Mouse (Mus musculus) brown adipose tissue, adult 24 weeks (tissue): Measurements from ENCODE around the gene Gpr68. TPM values are rescaled to one million over a fixed set of nuclear protein-coding genes. Genes with fewer than 3 reads are reported as not detected.
A peak's percentile ranks its signal among the peaks of the same experiment; 100 is the strongest.

Source experiments
- H3K27ac ChIP-seq: fragments of 200-500 bp; replicated peaks from 2 replicates; pipeline ENCODE4 v1.5.1; 2012; ENCODE audit warnings: low read depth, mild to moderate bottlenecking, low read length
- H3K4me1 ChIP-seq: fragments of 200-500 bp; 2 replicates; pipeline ENCODE4 v1.6.1; 2012; ENCODE audit warnings: low read length, mixed read lengths; ENCODE audit not compliant: control insufficient read depth, insufficient read depth, insufficient read length
- H3K4me3 ChIP-seq: fragments of 200-500 bp; 2 replicates; pipeline ENCODE4 v1.5.1; 2012; ENCODE audit warnings: low read depth, mild to moderate bottlenecking, low read length, moderate library complexity; ENCODE audit not compliant: insufficient read depth
- polyA plus RNA-seq: library from polyadenylated mRNA; stranded (reverse); fragments of >200 nt; gene quantifications from 2 replicates; pipeline ENCODE4 v1.2.4, GENCODE M21; 2012; ENCODE audit not compliant: missing spikeins, insufficient read depth, insufficient read length

Gene Gpr68
- polyA plus RNA-seq, 1 experiment: not detected

DNA sequence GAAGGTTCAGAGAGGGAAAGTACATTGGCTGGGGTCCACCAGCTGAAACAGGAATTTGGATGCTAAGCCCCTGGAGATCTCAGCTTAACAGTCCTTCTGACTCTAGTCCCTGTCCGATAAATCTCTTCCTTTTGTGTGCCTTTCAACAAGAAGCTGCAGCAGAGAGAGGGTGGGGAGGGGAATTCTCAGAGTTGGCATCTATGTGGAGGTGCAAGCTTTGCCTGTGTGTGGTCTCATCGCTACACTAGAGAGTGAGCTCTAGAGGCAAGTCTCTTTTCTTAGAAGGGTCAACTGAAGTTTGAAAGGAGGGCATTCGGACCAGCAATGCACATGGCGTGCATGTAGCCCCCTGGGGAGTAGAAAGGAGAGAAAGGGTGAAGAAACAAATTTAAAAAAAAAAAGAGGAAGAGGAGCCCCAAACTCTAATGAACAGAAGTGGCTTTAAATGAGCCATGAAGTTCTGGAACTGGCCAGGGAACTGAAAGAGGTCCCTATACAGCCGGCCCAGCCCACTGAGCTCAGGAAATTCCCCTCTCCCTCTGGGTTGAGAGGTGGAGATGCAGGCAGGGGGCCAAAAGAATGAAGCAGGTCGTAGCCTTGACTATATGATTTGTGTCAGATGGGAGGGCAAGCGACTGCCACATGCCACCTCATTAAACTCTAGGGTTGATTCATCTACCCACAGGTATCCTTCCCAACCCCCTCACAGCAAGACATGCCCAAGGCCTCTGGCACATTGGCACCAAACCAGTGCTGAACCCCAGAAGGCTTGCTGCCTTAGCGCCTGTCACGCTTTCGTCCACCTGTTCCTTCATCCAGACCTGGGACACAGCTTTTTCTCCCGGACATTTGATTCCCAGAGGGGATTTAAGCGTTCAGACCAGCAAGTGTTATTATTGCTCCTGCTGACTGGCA lies 10.0 kb downstream of the Gpr68 start:
- Histone ChIP-seq H3K4me3 (no peak overlapping the region), H3K27ac (no peak overlapping the region), H3K4me1 (no peaks in the 10 kb centered on the region)

DNA sequence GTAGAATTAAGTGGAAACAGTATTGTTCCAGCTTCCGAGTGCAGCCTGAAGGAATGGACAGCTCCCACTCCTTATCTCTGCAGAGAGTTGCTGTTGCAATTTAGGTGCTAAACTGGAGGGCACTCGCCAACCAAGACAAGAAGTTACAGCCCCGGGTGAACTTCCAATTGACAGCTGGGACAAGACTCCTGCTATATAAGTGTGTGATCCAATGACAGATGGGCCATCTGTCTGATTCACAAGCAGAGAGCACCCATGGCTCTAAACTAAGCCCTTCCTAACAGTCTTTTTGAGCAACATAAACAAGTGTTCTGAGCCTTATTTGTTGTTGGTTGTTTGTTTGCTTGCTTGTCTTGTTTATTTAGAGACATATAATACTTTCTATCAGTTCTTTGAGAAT lies 11.3 kb downstream of the Gpr68 start:
- H3K27ac ChIP-seq: no peak overlapping the region
- no peaks in the 10 kb centered on the region for H3K4me1 ChIP-seq
- H3K4me3 ChIP-seq: no peak overlapping the region

DNA sequence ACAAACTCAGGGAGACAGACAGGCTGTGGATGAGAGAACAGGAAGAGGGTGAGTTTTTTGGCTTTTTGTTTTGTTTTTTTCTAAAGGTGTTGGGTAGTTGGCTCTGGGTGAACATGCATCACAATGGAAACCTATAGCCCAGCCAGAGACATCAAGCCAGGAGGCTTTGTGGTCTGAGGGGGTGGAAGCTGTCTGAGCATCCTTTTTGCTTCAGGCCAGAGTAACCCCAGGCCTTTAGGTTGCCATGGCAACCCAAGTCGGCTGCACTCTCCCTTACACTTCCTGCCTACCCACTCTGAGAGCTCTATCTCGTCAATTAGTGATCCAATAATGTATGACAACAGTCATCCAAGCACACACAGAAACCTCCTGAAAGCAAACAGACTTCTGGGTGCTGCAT lies 12.5 kb downstream of the Gpr68 start:
- Histone ChIP-seq H3K27ac (no peak overlapping the region), H3K4me3 (no peak overlapping the region), H3K4me1 (no peaks in the 10 kb centered on the region)

DNA sequence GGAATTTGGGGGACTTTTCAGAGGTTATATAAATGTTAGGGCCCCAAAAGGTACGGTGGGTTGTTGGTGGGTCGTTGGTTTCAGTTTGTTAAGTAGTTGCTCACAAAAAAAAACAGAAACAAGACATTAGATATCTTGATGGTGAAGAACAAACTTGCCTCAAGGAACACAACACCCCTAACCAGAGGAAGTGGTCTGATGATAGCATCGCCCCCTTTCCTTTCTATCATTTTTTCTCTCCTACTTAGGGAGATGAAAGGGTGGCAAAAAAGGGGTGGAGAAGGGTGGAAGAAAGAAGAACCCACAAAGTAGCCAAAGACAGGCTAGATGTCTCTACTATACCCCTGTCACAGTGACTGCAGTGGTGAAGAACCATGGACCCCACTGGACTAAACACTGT lies 17.4 kb downstream of the Gpr68 start:
- Histone ChIP-seq H3K4me3 (no peak overlapping the region), H3K4me1 (no peaks in the 10 kb centered on the region), H3K27ac (no peak overlapping the region)

DNA sequence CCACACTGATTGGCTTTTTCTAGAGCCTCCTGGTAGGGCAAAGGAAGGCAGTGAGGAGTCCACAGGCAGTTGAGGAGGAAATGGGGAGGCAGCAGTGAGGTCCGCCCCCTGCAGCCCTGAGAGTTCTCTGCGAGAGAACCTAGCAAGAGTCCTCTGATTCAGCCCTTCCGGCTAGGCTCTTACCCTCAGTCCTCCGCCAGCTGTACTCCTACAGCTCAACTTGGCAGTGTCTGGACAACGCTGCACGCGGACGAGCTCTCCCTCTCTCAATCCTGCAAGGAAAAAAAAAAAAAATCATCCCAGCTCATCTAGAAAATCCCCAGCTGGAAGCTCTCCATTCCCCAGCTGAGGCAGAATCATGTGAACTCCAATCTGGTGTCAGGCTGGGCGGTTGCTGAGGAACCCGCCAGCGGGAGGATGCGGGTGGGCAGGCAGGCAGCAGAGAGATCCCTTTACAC lies 20.2 kb downstream of the Gpr68 start:
- Histone ChIP-seq H3K4me1 (no peaks in the 10 kb centered on the region), H3K4me3 (no peak overlapping the region), H3K27ac (no peak overlapping the region)

DNA sequence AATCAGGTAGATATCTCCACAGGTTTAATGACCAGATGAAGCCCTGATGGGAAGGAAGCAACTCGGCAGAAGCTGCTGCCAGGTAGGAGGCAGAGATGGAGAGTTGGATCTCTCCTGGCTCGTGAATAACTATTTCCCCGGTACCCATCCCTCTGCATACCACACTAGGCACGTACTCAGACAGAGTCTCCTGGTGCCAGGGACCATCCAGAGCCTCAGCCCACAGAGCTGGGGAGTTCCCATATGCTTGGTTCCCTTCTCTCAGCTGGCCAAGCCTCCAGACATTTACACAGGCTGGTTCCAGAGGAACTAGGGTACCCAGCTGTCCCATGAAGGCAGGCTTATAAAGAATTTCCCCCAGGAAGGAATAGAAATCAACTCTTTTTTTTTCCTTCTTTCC lies 21.1 kb downstream of the Gpr68 start:
- H3K4me1 ChIP-seq: no peaks in the 10 kb centered on the region
- no peak overlapping the region for H3K27ac ChIP-seq

DNA sequence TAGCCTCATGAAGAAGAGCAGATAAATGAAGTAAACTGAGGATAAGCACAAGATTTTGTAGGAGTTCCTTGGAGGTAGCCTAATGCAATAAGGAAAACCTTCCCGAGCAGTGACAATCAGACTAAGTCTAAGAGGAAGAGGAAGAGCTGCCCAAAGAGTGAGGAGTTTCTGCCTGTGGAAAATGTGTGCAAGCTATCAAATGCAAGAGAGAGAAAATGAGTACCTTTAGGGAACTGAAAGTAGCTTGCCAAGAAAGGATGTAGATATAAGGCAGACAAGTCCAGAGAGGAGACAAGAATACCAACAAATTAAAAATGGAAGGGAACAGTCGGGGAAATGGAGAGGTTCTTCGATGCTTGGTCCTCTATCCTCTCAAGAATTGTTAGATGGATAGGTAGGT lies 22.4 kb downstream of the Gpr68 start:
- Histone ChIP-seq H3K4me1 (no peaks in the 10 kb centered on the region), H3K27ac (no peak overlapping the region), H3K4me3 (no peak overlapping the region)

More for the DNA sequence above, 21.1 kb downstream of the Gpr68 start:
- no peak overlapping the region for H3K4me3 ChIP-seq

DNA sequence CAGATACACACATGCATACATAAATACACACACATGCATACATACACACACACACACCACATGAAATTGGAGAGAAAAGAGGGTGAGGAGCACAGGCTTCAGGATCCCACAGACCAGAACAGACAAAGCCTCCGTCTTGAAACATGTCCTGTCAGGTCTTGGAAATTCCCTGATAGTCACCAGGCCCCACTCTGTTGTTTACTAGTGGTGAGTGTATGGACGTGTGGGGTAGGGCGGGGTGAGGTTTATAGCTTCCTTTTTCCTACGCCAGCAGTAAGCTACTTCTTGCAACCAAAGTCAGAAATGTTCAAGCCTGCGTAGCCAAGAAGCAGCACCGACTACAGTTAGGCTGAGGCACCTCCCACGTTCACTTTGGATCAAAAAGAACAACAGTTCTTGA lies 24.8 kb downstream of the Gpr68 start:
- Histone ChIP-seq H3K4me3 (no peak overlapping the region), H3K27ac (no peak overlapping the region), H3K4me1 (no peaks in the 10 kb centered on the region)

DNA sequence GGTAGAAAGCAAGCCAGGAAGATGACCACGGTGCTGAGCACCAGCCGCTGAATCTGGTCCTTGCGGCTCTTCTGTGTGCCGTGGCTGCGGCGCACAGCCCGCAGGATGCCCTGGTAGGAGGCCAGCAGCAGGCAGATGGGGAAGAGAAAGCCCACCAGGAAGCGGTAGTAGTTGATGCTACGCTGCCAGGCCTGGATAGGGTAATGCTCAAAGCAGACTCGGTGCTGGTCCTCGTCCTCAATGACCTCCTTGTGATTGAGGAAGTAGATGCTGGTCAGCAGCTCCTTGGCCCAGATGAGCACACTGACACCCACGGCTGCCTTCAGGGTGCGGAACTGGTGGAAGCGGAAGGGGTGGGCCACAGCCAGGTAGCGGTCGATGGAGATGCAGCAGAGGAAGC lies 29.4 kb downstream of the Gpr68 start:
- Histone ChIP-seq H3K4me3 (no peak overlapping the region), H3K4me1 (no peaks in the 10 kb centered on the region), H3K27ac (no peak overlapping the region)

DNA sequence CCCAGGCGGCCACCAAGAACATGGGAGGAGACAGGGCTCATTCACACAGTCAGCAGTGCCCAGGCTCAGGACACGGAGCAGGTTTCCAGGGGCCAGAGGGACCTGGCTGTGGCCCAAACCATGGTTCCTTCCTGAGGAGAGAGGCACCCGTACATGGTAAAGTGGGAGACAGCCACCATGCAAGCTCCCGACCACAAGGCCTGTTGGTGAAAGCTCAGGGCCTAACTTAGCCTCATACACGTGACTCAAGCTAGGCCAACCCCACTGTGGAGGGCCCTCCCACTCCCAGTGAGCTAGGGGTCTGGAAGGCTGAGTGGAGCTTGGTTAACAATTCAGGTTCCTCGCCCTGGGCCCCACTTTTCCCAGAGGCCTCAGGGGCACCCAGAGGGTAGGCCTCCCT lies 30.1 kb downstream of the Gpr68 start:
- no peak overlapping the region for H3K4me3 ChIP-seq
- H3K27ac ChIP-seq: no peak overlapping the region
- peaks cover 3% of the 10 kb centered on the region; the same call in 1 of the 2 replicates for H3K4me1 ChIP-seq

DNA sequence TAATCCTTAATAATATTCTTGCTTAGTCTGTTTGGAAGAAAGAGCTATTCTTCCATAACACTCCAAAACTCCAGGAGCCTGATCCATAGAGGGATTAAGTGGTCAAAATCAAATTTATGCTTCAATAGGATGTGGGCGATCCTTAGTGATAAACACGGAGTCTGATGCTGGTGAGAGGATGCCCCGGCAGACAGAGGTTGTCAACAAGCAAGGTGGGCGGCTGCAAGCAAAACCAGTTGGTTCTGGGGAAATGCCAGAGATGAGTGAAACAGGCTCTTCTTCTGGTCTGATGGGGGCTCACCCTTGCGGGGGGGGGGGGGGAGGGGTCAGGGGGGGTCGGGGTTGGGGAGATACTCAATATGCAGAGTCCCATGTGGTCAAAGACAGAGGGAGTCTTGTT lies 32.0 kb downstream of the Gpr68 start:
- Histone ChIP-seq H3K4me1 (peaks cover 12% of the 10 kb centered on the region; the same call in 1 of the 2 replicates), H3K4me3 (no peak overlapping the region), H3K27ac (no peak overlapping the region)

DNA sequence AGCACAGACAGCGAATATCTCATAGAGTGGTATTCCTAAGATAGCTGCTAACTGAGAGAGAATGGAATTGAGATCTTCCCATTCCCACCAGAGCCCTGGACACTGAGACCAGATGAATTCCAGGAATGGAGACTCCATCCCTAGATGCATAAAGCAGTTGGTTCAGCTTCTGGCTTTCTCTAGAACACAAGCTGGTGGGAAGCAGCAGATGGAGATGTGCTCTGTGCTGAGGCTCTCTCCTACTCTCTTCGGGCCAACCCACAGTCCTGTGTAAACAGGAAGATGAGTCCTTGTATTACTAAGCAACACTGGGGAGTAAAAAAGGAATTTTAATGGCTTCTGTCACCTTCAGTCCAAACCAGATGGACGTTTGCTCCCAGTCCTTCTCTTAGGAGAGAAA lies 32.4 kb downstream of the Gpr68 start:
- Histone ChIP-seq H3K27ac (no peak overlapping the region), H3K4me3 (no peak overlapping the region), H3K4me1 (peaks cover 12% of the 10 kb centered on the region; the same call in 1 of the 2 replicates)

DNA sequence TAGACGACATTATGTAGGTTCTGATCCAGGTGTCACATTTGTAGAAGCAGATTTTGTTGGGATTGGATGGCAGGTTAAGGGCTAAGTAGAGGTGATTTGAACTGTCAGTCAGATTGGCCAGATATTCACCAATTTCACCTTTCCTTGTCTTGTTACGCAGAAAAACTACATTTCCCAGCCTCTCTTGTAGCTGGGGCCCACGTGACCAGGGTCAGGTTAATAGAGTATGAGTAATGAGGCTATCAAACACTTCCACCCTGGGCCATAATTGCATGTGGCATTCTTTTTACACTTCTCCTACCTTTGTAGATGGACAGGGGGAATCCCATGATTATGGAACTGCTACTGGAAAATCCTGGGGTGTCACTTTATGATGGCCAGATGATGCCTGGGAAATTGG lies 34.4 kb downstream of the Gpr68 start:
- Histone ChIP-seq H3K4me1 (peaks cover 12% of the 10 kb centered on the region; the same call in 1 of the 2 replicates), H3K4me3 (no peak overlapping the region), H3K27ac (no peak overlapping the region)

DNA sequence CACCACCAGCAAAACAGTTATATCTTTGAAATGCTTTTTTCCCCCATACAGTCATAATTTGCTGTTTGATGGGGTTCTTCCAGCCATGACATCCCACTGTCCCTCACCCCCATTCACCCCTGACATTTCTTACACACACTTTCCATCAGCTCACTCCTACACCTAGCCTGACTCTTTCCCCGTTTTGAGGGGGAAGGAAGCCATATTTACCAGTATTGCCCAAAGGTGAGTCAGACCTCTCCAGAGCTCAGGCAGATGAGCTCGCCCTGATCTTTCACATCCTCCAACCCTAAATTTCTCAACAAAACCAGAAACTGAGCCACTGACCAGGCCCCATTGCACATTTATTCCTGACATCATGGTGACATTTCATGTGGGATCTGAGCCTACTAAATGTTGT lies 36.2 kb downstream of the Gpr68 start:
- H3K4me3 ChIP-seq: no peak overlapping the region
- H3K4me1 ChIP-seq: peaks cover 12% of the 10 kb centered on the region; the same call in 1 of the 2 replicates
- no peak overlapping the region for H3K27ac ChIP-seq

DNA sequence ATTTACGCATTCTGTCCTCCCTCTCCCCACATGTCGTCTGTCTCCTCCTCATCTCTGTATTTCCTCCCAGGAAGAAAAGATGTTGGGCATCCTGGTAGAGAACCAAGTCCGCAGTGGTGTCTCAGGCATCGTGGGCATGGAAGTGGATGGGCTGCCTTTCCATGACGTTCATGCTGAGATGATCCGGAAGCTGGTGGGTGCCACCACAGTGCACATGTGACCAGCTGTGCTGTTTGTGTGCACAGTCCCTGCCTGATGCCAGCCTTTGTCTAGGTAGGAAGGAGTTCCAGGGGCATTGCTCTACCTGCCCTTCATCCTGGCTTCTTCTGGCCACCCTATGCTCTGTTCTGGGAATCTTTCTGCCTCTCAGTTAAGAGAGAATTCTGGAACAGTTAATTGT lies 36.8 kb downstream of the Gpr68 start:
- H3K4me1 ChIP-seq: peaks cover 12% of the 10 kb centered on the region; the same call in 1 of the 2 replicates
- no peak overlapping the region for H3K4me3 ChIP-seq
- H3K27ac ChIP-seq: no peak overlapping the region

DNA sequence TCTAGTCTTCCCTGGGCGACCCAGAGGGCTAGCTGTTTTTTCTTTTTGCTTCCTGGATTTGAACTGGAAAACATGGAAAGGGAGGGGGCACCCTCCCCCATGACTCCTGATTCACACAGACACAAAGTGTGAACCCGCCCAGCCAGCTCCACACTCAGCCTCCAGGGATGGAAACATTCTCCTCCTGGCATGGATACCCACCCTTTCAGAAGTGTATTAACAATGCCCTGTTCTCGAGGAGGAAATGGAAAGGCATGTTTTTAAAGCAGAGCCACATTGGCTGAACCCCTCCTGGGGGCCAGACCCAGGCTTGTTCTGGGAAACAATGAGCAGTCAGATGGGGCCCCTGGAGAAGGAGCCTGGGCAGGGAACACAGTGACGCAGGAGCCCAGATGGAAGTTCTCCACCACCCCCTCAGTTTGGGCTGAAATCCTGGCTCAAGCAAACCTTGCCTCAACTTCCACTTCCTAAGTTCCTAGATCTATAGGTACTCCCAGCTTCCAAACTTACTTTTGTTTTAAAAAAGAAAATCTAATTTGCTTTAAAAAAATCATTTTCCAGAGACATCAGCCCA lies 39.9 kb downstream of the Gpr68 start:
- no peak overlapping the region for H3K4me3 ChIP-seq
- H3K4me1 ChIP-seq: peaks cover 11% of the 10 kb centered on the region; the same call in 1 of the 2 replicates
- peak overlapping the region; percentile 26; the same call in 1 of the 2 replicates for H3K27ac ChIP-seq
